Mouse (Mus musculus) mouse trophoblast stem cell (cell line): ENCODE data around the gene Rnf180.

Experiments used
- in situ Hi-C, 2 experiments: fragments of 300-500 bp; cut with MseI, MboI; formaldehyde crosslinking; loops; 2 replicates in 1 of 2; 3 replicates in 1 of 2; pipeline ENCODE4 v1.15.1; 2025

Gene Rnf180

GRCm38 (mm10) chr13:105132370-105132769 is 162.2 kb downstream of the Rnf180 start:
- in situ Hi-C loops: no loop called here

- in situ Hi-C loops: no loop called here
Measured at GRCm38 (mm10) chr13:105130080-105130479, 164.5 kb downstream of the Rnf180 start.

- in situ Hi-C loops: no loop called here
Measured at GRCm38 (mm10) chr13:105122092-105122491, 172.5 kb downstream of the Rnf180 start.

- in situ Hi-C loops: no loop called here
Measured at GRCm38 (mm10) chr13:105121617-105122016, 173.0 kb downstream of the Rnf180 start.

GRCm38 (mm10) chr13:105111599-105111998 is 183.0 kb downstream of the Rnf180 start:
- in situ Hi-C loops: no loop called here

GRCm38 (mm10) chr13:105104385-105104784 is 190.2 kb downstream of the Rnf180 start:
- in situ Hi-C loops: no loop called here

- in situ Hi-C loops: no loop called here
Measured at GRCm38 (mm10) chr13:105100705-105101104, 193.9 kb downstream of the Rnf180 start.

- in situ Hi-C loops: no loop called here
Measured at GRCm38 (mm10) chr13:105096316-105096715, 198.3 kb downstream of the Rnf180 start.

GRCm38 (mm10) chr13:105089276-105089675 is 205.3 kb downstream of the Rnf180 start:
- in situ Hi-C loops: no loop called here

GRCm38 (mm10) chr13:105081862-105082261 is 212.8 kb downstream of the Rnf180 start, which contains the start of gene 4933425L06Rik:
4933425L06Rik (plus strand) TSS chr13:105082122.
- in situ Hi-C loops: no loop called here
